Mouse (Mus musculus) brown adipose tissue, adult 24 weeks (tissue): ENCODE measurements at regions not wholly inside any gene's neighbourhood (a gene's known extent, or its start where the extent isn't known, plus 50 kb on each side); places are given as distances from the start of the nearest gene placed in this dataset.

Experiments used
- H3K27ac ChIP-seq: fragments of 200-500 bp; replicated peaks from 2 replicates; pipeline ENCODE4 v1.5.1; 2012; ENCODE audit warnings: low read depth, mild to moderate bottlenecking, low read length
- H3K4me1 ChIP-seq: fragments of 200-500 bp; 2 replicates; pipeline ENCODE4 v1.6.1; 2012; ENCODE audit warnings: low read length, mixed read lengths; ENCODE audit not compliant: control insufficient read depth, insufficient read depth, insufficient read length
- H3K4me3 ChIP-seq: fragments of 200-500 bp; 2 replicates; pipeline ENCODE4 v1.5.1; 2012; ENCODE audit warnings: low read depth, mild to moderate bottlenecking, low read length, moderate library complexity; ENCODE audit not compliant: insufficient read depth

DNA sequence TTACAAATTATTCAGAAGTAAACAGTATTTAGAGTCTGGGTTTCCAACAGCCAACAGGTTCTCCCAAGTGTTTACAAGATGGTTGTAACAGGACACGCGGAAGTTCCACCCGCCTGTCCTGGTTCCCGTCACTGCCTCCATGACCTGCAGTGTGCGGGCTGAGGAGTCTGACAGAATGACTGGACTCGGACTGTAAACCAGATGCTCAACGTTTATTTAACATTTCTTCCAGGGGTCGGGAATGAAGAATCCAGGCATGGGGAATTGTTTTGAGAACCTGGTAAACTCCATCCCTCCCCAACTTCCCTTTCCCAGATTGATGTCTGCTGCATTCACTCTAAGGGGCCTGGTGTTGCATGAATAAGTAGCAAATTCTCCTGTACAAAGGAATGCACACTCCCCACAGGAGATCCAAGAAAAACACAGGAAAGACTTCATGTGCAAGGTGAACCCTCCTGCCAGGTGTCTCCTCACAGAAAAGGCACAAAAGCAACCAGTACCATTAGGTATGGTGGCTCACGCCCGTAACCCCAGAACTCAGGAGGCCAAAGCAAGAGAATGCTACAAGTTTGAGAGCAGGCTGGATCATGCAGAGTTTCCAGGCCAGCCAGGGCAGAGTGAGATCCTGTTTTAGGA, 151.1 kb upstream of the Irf2bp2 start:
- no peak overlapping the region for H3K27ac ChIP-seq
- H3K4me3 ChIP-seq, result no peak overlapping the region
- H3K4me1 ChIP-seq, result peaks cover 3% of the 10 kb centered on the region; the same call in 1 of the 2 replicates

- Histone ChIP-seq H3K27ac (no peak overlapping the region), H3K4me1 (peaks cover 4% of the 10 kb centered on the region; the same call in 1 of the 2 replicates), H3K4me3 (no peak overlapping the region)
These were observed 149.5 kb upstream of the Irf2bp2 start for GRCm38 (mm10) chr8:126743296-126743695.

- Histone ChIP-seq H3K4me3 (no peak overlapping the region), H3K4me1 (peaks cover 4% of the 10 kb centered on the region; the same call in 1 of the 2 replicates), H3K27ac (no peak overlapping the region)
These were observed 148.3 kb upstream of the Irf2bp2 start for GRCm38 (mm10) chr8:126742081-126742480.

DNA sequence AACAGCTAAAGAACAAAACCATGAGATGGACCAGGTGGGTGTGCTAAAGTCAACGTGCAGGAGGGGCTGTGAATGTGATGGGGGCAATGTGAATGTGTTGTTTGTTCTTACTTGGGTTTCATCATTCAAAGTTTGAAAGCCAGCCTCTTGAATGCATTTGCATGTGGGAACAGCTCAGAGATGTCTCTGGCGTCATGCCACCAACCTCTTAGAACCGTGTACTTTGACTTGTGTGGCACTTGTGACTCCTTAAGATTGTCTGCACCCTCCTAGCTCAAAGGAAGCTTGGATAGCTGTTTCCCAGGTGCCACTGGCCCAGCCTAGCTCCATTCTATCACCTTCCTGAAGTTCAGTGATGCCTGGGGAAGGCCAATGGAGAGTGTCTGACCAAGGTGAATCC, 147.2 kb upstream of the Irf2bp2 start:
- no peak overlapping the region for H3K4me3 ChIP-seq
- no peak overlapping the region for H3K27ac ChIP-seq
- peaks cover 7% of the 10 kb centered on the region; the same call in 1 of the 2 replicates for H3K4me1 ChIP-seq

DNA sequence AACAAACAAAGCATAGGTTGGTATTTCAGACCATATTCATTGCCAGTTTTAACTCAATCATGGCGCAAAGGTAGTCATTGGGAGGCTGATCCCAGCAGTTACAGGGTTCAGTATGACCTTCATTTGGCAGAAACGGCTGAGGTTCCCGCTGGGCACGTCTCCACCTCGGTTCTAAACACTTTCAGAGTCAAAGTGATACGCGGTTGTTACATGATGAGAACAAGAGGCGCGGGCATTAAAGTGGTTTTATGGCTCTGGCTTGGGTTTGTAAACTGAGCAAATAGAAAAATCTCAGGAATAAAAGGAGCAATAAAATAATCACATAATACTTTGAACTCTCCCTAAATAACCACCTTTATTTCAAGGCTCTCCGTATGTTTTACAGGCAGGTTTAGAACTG, 146.0 kb upstream of the Irf2bp2 start:
- Histone ChIP-seq H3K27ac (no peak overlapping the region), H3K4me1 (peaks cover 9% of the 10 kb centered on the region; the same call in 1 of the 2 replicates), H3K4me3 (no peak overlapping the region)

- no peak overlapping the region for H3K4me3 ChIP-seq
- H3K27ac ChIP-seq, result peak overlapping the region; percentile 95
- H3K4me1 ChIP-seq, result peaks cover 9% of the 10 kb centered on the region; the same call in 1 of the 2 replicates
These were observed 143.2 kb upstream of the Irf2bp2 start for GRCm38 (mm10) chr8:126737032-126737431.

DNA sequence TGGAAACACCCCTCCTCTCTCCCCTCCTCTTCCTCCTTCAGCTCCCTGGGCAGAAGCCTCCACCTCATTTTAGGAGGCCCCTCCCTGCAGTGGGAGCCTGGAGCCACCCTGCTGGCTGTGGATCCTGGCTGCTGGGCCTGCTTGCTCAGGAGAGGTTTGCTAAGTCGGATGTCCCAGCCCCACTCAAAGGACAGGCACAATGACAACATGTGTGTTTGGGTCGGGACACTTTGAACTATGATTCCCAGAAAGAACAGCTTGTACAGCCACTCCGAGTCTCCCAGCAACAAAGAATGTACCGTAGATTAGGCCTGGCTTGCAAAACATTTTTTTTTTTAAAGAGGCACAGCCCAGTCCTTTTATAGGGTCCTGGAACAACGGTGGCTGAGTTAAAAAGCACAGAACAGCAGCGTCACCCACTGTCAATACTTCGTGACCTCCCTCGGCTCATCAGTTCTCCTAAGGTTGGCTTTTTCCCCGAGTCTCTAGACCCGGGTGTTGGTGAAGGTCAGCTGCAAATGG, 142.7 kb upstream of the Irf2bp2 start:
- H3K27ac ChIP-seq, result peak overlapping the region; percentile 95
- no peak overlapping the region for H3K4me3 ChIP-seq
- H3K4me1 ChIP-seq, result peaks cover 9% of the 10 kb centered on the region; the same call in 1 of the 2 replicates

GRCm38 (mm10) chr8:126735488-126736440, 142.0 kb upstream of the Irf2bp2 start:
- Histone ChIP-seq H3K4me1 (peaks cover 9% of the 10 kb centered on the region; the same call in 1 of the 2 replicates), H3K4me3 (peak overlapping the region; percentile 17), H3K27ac (peak overlapping the region; percentile 95)

- Histone ChIP-seq H3K4me3 (no peak overlapping the region), H3K4me1 (peaks cover 9% of the 10 kb centered on the region; the same call in 1 of the 2 replicates), H3K27ac (0 out of 2 replicates have a peak overlapping the region, but pooled peaks have one; percentile 9)
These were observed 141.1 kb upstream of the Irf2bp2 start for GRCm38 (mm10) chr8:126734743-126735487.

DNA sequence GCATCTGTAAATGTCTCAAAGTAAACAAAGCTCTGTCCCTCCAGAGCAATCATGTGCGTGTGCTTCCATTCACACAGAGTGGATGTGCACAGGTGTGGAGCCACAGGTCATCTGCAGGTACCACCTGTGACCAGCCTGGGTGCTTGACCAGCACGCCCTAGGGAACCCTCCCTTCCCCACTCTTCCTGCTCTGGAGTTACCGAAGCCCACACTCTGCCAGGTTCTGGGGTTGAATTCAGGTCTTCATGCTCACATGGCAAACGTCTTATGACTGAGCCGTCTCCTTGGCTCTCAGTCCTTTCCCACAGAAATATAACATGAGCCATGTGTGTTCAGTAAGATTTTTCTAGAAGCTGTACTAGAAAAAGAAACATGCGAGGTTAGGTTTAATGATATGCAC, 140.0 kb upstream of the Irf2bp2 start:
- Histone ChIP-seq H3K4me3 (no peak overlapping the region), H3K27ac (no peak overlapping the region), H3K4me1 (peaks cover 9% of the 10 kb centered on the region; the same call in 1 of the 2 replicates)

- no peak overlapping the region for H3K27ac ChIP-seq
These were observed 139.5 kb upstream of the Irf2bp2 start for GRCm38 (mm10) chr8:126733307-126733706.

DNA sequence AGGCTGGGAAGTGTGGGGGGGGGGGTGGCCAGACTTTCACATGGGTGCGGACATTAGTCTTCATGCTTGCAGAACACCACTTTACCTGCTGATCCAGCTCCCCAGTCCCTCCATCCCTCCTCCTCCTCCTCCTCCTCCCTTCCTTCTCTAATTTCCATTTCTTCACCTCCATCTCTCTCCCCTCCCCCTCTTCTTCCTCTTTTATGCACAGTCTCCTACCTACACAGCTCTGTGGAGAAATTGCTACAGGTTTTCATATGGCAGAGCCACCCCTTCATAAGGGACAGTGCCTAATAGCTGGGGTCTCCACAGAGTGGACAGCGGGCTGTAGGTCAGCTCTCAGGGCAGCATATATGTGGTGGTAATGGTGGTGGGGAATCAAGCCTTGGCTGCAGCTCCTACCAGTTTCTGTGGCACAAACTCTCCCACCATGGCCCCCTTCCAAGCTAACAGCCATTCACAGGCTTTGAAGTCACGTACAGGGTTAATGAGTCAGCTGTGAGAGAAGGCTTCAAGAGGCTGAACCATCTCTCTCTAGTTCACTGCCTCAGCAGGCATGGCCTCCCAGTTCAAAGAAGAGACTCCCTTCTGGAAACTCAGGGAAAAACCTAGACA, 136.3 kb upstream of the Irf2bp2 start:
- Histone ChIP-seq H3K4me3 (no peak overlapping the region), H3K4me1 (peaks cover 2% of the 10 kb centered on the region; the same call in 1 of the 2 replicates), H3K27ac (no peak overlapping the region)

More at GRCm38 (mm10) chr8:126733307-126733706, 139.5 kb upstream of the Irf2bp2 start:
- Histone ChIP-seq H3K4me1 (peaks cover 10% of the 10 kb centered on the region), H3K4me3 (no peak overlapping the region)

GRCm38 (mm10) chr8:126728987-126729632, 135.3 kb upstream of the Irf2bp2 start:
- Histone ChIP-seq H3K27ac (no peak overlapping the region), H3K4me3 (no peak overlapping the region)

GRCm38 (mm10) chr8:126728135-126728534, 134.3 kb upstream of the Irf2bp2 start:
- Histone ChIP-seq H3K27ac (no peak overlapping the region), H3K4me3 (no peak overlapping the region), H3K4me1 (peaks cover 2% of the 10 kb centered on the region; the same call in 1 of the 2 replicates)

More at GRCm38 (mm10) chr8:126728987-126729632, 135.3 kb upstream of the Irf2bp2 start:
- H3K4me1 ChIP-seq, result peaks cover 2% of the 10 kb centered on the region; the same call in 1 of the 2 replicates
